Mouse (Mus musculus) heart, embryonic 15.5 days (tissue): ENCODE results near the gene Wdr91. TPM values are rescaled to one million over a fixed set of nuclear protein-coding genes. Genes with fewer than 3 reads are reported as not detected.

Source experiments
- ATAC-seq: fragments of 200-750 bp; cut with Nextera tagmentation; replicated peaks from 2 replicates; pipeline ENCODE4 v1.8.0; 2017; ENCODE audit warnings: low read depth, moderate TSS enrichment; ENCODE audit not compliant: insufficient number of reproducible peaks, insufficient read depth, low FRiP score
- H3K27ac ChIP-seq: fragments of 300-500 bp; sonication (generic); 2 replicates; pipeline ENCODE4 v1.5.1; 2015; ENCODE audit warnings: mild to moderate bottlenecking, inconsistent platforms
- H3K27me3 ChIP-seq: fragments of 300-500 bp; sonication (generic); 2 replicates; pipeline ENCODE4 v1.6.1; 2015; ENCODE audit warnings: inconsistent platforms
- H3K36me3 ChIP-seq: fragments of 300-500 bp; sonication (generic); 2 replicates; pipeline ENCODE4 v1.6.1; 2015; ENCODE audit warnings: mild to moderate bottlenecking, inconsistent platforms
- H3K4me1 ChIP-seq: fragments of 300-500 bp; sonication (generic); replicated peaks from 2 replicates; pipeline ENCODE4 v1.6.1; 2015; ENCODE audit warnings: inconsistent platforms
- H3K4me2 ChIP-seq: fragments of 300-500 bp; sonication (generic); 2 replicates; pipeline ENCODE4 v1.6.1; 2015; ENCODE audit warnings: inconsistent platforms, mild to moderate bottlenecking, moderate library complexity
- H3K4me3 ChIP-seq: fragments of 300-500 bp; sonication (generic); 2 replicates; pipeline ENCODE4 v1.5.1; 2015; ENCODE audit warnings: mild to moderate bottlenecking, inconsistent platforms
- H3K9ac ChIP-seq: fragments of 300-500 bp; sonication (generic); 2 replicates; pipeline ENCODE4 v1.6.1; 2015; ENCODE audit warnings: mild to moderate bottlenecking, inconsistent platforms
- H3K9me3 ChIP-seq: fragments of 300-500 bp; sonication (generic); replicated peaks from 2 replicates; pipeline ENCODE4 v1.6.1; 2016; ENCODE audit warnings: inconsistent platforms
- WGBS: fragments of 180-500 bp; shearing (Covaris S2); methylation state at CpG from one replicate; pipeline ENCODE4 v1.1.7; 2015; ENCODE audit warnings: mixed read lengths; 5-methylcytosine and 5-hydroxymethylcytosine counted together
- polyA plus RNA-seq: library from polyadenylated mRNA; unstranded; fragments of >200 nt; fragmentation: Nextera tagmentation; extraction: Ambion mirVana; gene quantifications from 2 replicates; pipeline ENCODE4 v1.2.1, GENCODE M21; 2015

The Wdr91 gene
- polyA plus RNA-seq, 1 experiment from 2014 or later: 7.8 TPM

GRCm38 (mm10) chr6:34914462-34914861, 3.8 kb upstream of the Wdr91 start:
- 83% methylated on average over 3 of the region's 3 CpGs for WGBS
- no peak overlapping the region for H3K9ac ChIP-seq
- no peaks in the 10 kb centered on the region for H3K9me3 ChIP-seq
- no peak overlapping the region for H3K27ac ChIP-seq
- ATAC-seq: no peak
- no peak overlapping the region for H3K4me3 ChIP-seq
- peaks cover 8% of the 10 kb centered on the region for H3K4me1 ChIP-seq
- no peaks in the 10 kb centered on the region for H3K36me3 ChIP-seq
- no peak overlapping the region for H3K4me2 ChIP-seq
- H3K27me3 ChIP-seq: no peaks in the 10 kb centered on the region

- no peak overlapping the region for H3K9ac ChIP-seq
- no peaks in the 10 kb centered on the region for H3K27me3 ChIP-seq
- WGBS: 83% methylated on average over 13 of the region's 13 CpGs
- no peaks in the 10 kb centered on the region for H3K9me3 ChIP-seq
- ATAC-seq: no peak
- no peak overlapping the region for H3K27ac ChIP-seq
- H3K4me1 ChIP-seq: peaks cover 15% of the 10 kb centered on the region
- H3K4me2 ChIP-seq: no peak overlapping the region
- H3K4me3 ChIP-seq: no peak overlapping the region
- no peaks in the 10 kb centered on the region; the same call in 1 of the 2 replicates for H3K36me3 ChIP-seq
Observed at GRCm38 (mm10) chr6:34913341-34914040, 2.8 kb upstream of the Wdr91 start.

- Histone ChIP-seq H3K27me3 (no peaks in the 10 kb centered on the region), H3K27ac (peak overlapping the region; percentile 87), H3K36me3 (peaks cover 20% of the 10 kb centered on the region), H3K4me1 (peaks cover 26% of the 10 kb centered on the region), H3K4me3 (peak overlapping the region; percentile 66), H3K9ac (peak overlapping the region; percentile 59), H3K4me2 (peak overlapping the region; percentile 77), H3K9me3 (no peaks in the 10 kb centered on the region)
- no peak for ATAC-seq
- WGBS: 38% methylated on average over 8 of the region's 8 CpGs
Observed at GRCm38 (mm10) chr6:34909631-34910345, 888 bp downstream of the Wdr91 start.

GRCm38 (mm10) chr6:34907696-34908260, 2.9 kb downstream of the Wdr91 start:
- H3K27me3 ChIP-seq: no peaks in the 10 kb centered on the region
- H3K4me1 ChIP-seq: peaks cover 44% of the 10 kb centered on the region
- H3K36me3 ChIP-seq: peaks cover 25% of the 10 kb centered on the region
- H3K9ac ChIP-seq: no peak overlapping the region
- H3K4me3 ChIP-seq: no peak overlapping the region
- no peak for ATAC-seq
- H3K9me3 ChIP-seq: no peaks in the 10 kb centered on the region
- H3K4me2 ChIP-seq: no peak overlapping the region
- no peak overlapping the region for H3K27ac ChIP-seq
- 71% methylated on average over 18 of the region's 18 CpGs for WGBS

- ATAC-seq: no peak
- no peaks in the 10 kb centered on the region for H3K27me3 ChIP-seq
- no peak overlapping the region for H3K4me3 ChIP-seq
- peaks cover 25% of the 10 kb centered on the region for H3K36me3 ChIP-seq
- H3K9me3 ChIP-seq: no peaks in the 10 kb centered on the region
- 46% methylated on average over 2 of the region's 2 CpGs for WGBS
- H3K4me2 ChIP-seq: no peak overlapping the region
- H3K4me1 ChIP-seq: peaks cover 50% of the 10 kb centered on the region
- no peak overlapping the region for H3K9ac ChIP-seq
- H3K27ac ChIP-seq: no peak overlapping the region
Observed at GRCm38 (mm10) chr6:34907121-34907614, 3.5 kb downstream of the Wdr91 start.

GRCm38 (mm10) chr6:34906661-34907060, 4.0 kb downstream of the Wdr91 start:
- Histone ChIP-seq H3K27me3 (no peaks in the 10 kb centered on the region), H3K4me1 (peaks cover 55% of the 10 kb centered on the region), H3K4me2 (no peak overlapping the region), H3K9ac (no peak overlapping the region), H3K9me3 (no peaks in the 10 kb centered on the region), H3K4me3 (no peak overlapping the region), H3K27ac (no peak overlapping the region), H3K36me3 (peaks cover 27% of the 10 kb centered on the region)
- WGBS: 92% methylated on average over 4 of the region's 4 CpGs
- no peak for ATAC-seq

- Histone ChIP-seq H3K4me3 (no peak overlapping the region), H3K27me3 (no peaks in the 10 kb centered on the region), H3K36me3 (peaks cover 32% of the 10 kb centered on the region), H3K27ac (no peak overlapping the region), H3K9me3 (no peaks in the 10 kb centered on the region), H3K4me1 (peaks cover 55% of the 10 kb centered on the region), H3K9ac (no peak overlapping the region), H3K4me2 (no peak overlapping the region)
- ATAC-seq: no peak
- 73% methylated on average over 2 of the region's 2 CpGs for WGBS
Observed at GRCm38 (mm10) chr6:34906125-34906524, 4.6 kb downstream of the Wdr91 start.

GRCm38 (mm10) chr6:34904361-34904760, 6.3 kb downstream of the Wdr91 start:
- H3K36me3 ChIP-seq: peaks cover 38% of the 10 kb centered on the region

GRCm38 (mm10) chr6:34903851-34904250, 6.8 kb downstream of the Wdr91 start:
- peaks cover 62% of the 10 kb centered on the region for H3K4me1 ChIP-seq
- H3K9ac ChIP-seq: no peak overlapping the region
- H3K36me3 ChIP-seq: peaks cover 38% of the 10 kb centered on the region

More at GRCm38 (mm10) chr6:34904361-34904760, 6.3 kb downstream of the Wdr91 start:
- H3K4me1 ChIP-seq: peaks cover 61% of the 10 kb centered on the region
- H3K4me3 ChIP-seq: no peak overlapping the region
- no peaks in the 10 kb centered on the region for H3K27me3 ChIP-seq
- peak overlapping the region; percentile 37 for H3K4me2 ChIP-seq
- WGBS: 41% methylated on average over 6 of the region's 6 CpGs
- H3K9ac ChIP-seq: no peak overlapping the region
- H3K27ac ChIP-seq: peak overlapping the region; percentile 52
- ATAC-seq: no peak
- no peaks in the 10 kb centered on the region for H3K9me3 ChIP-seq

GRCm38 (mm10) chr6:34903441-34903840, 7.2 kb downstream of the Wdr91 start:
- no peak for ATAC-seq
- no peak overlapping the region for H3K9ac ChIP-seq
- H3K36me3 ChIP-seq: peaks cover 38% of the 10 kb centered on the region
- peaks cover 59% of the 10 kb centered on the region for H3K4me1 ChIP-seq
- H3K27ac ChIP-seq: peak overlapping the region; percentile 52
- WGBS: 58% methylated on average over 5 of the region's 5 CpGs
- H3K4me3 ChIP-seq: no peak overlapping the region
- peak overlapping the region; percentile 37 for H3K4me2 ChIP-seq
- no peaks in the 10 kb centered on the region for H3K27me3 ChIP-seq
- no peaks in the 10 kb centered on the region for H3K9me3 ChIP-seq

More at GRCm38 (mm10) chr6:34903851-34904250, 6.8 kb downstream of the Wdr91 start:
- H3K4me3 ChIP-seq: no peak overlapping the region
- 33% methylated on average over 10 of the region's 10 CpGs for WGBS
- peak overlapping the region; percentile 52 for H3K27ac ChIP-seq
- no peaks in the 10 kb centered on the region for H3K27me3 ChIP-seq
- peak; percentile 37; the same call in 1 of the 2 replicates for ATAC-seq
- H3K4me2 ChIP-seq: peak overlapping the region; percentile 37
- no peaks in the 10 kb centered on the region for H3K9me3 ChIP-seq

GRCm38 (mm10) chr6:34902578-34902977, 8.1 kb downstream of the Wdr91 start:
- 0 out of 2 replicates have a peak overlapping the region, but pooled peaks have one; percentile 2 for H3K4me3 ChIP-seq
- no peaks in the 10 kb centered on the region for H3K27me3 ChIP-seq
- H3K9me3 ChIP-seq: no peaks in the 10 kb centered on the region
- no peak overlapping the region; the same call in 1 of the 2 replicates for H3K9ac ChIP-seq
- H3K4me1 ChIP-seq: peaks cover 55% of the 10 kb centered on the region
- H3K4me2 ChIP-seq: peak overlapping the region; percentile 42
- ATAC-seq: no peak
- H3K27ac ChIP-seq: peak overlapping the region; percentile 72
- peaks cover 35% of the 10 kb centered on the region for H3K36me3 ChIP-seq
- WGBS: 71% methylated on average over 7 of the region's 7 CpGs
